Mouse (Mus musculus) E14TG2a.4 (cell line): ENCODE results near the gene Ryr3.

ENCODE experiments used
- H3K27me3 ChIP-seq: 2 replicates; pipeline ENCODE4 v1.6.1; 2014; ENCODE audit warnings: low read length, control low read depth; ENCODE audit not compliant: insufficient read depth
- H3K36me3 ChIP-seq: 2 replicates; pipeline ENCODE4 v1.6.1; 2014; ENCODE audit warnings: low read length, control low read depth; ENCODE audit not compliant: insufficient read depth
- H3K4me1 ChIP-seq: replicated peaks from 2 replicates; pipeline ENCODE4 v1.6.1; 2014; ENCODE audit warnings: low read depth, low read length, control low read depth
- H3K4me3 ChIP-seq: replicated peaks from 2 replicates; pipeline ENCODE4 v1.5.1; 2014; ENCODE audit warnings: mild to moderate bottlenecking, low read length
- H3K9me3 ChIP-seq: 2 replicates; pipeline ENCODE4 v1.6.1; 2014; ENCODE audit warnings: low read length, control low read depth
- CTCF ChIP-seq: conservative IDR thresholded peaks from 2 replicates; pipeline ENCODE4 v1.5.1; 2014; ENCODE audit warnings: low read length
- NANOG ChIP-seq: IDR thresholded peaks from 2 replicates; pipeline ENCODE4 v1.6.1; 2014; ENCODE audit warnings: borderline replicate concordance, low read length, mixed read lengths
- POU5F1 ChIP-seq: IDR thresholded peaks from 2 replicates; pipeline ENCODE4 v1.6.1; 2014; ENCODE audit warnings: low read length, borderline replicate concordance

Gene Ryr3

GRCm38 (mm10) chr2:112762006-112762405 is 454.9 kb downstream of the Ryr3 start:
- Histone ChIP-seq H3K9me3 (no peaks in the 10 kb centered on the region), H3K27me3 (no peaks in the 10 kb centered on the region), H3K4me3 (no peak overlapping the region), H3K4me1 (peaks cover 9% of the 10 kb centered on the region), H3K36me3 (no peaks in the 10 kb centered on the region)
- TF ChIP-seq POU5F1, result no peak
- TF ChIP-seq CTCF, result no peak
- no peak for TF ChIP-seq NANOG

DNA sequence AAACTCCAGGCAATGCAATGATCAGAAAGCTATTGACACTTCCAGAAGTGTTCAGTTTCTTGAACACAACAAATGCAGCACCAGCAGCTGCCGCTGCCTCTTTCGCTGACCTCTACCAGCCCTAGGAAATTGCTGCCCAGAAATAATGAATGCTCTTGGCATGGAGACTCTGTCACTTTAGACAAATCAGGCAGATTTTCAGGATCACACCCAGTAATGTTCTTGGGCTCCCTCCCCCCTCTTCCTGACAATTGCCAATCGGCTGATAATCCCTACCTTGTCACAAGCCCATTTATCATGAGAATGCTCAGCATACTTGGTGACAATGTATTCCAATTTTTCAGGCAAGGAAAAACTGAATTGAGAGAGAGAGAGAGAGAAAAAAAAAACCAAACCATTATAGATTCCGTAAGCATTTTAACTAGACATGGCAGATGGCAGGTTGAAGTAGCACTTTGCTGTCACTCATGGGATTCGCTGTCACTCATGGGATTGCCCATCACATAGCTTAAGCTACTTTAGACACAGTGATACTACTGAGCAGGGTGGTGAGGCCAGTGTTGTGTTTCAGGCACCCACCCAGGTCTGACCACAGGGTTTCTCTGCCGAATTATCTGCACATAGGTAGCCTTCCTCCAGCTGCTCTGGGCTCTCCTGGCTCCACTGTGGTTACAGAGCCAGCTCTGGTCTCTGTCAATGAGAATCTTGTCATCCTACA is 455.5 kb downstream of the Ryr3 start:
- H3K4me3 ChIP-seq, result no peak overlapping the region
- no peaks in the 10 kb centered on the region for H3K9me3 ChIP-seq
- H3K27me3 ChIP-seq, result no peaks in the 10 kb centered on the region
- peaks cover 9% of the 10 kb centered on the region for H3K4me1 ChIP-seq
- no peaks in the 10 kb centered on the region for H3K36me3 ChIP-seq
- no peak for TF ChIP-seq CTCF

- TF ChIP-seq CTCF (no peak), NANOG (no peak), POU5F1 (no peak)
- Histone ChIP-seq H3K9me3 (no peaks in the 10 kb centered on the region), H3K4me1 (peaks cover 12% of the 10 kb centered on the region), H3K36me3 (no peaks in the 10 kb centered on the region), H3K4me3 (no peak overlapping the region), H3K27me3 (no peaks in the 10 kb centered on the region)
These were observed 456.2 kb downstream of the Ryr3 start for GRCm38 (mm10) chr2:112760692-112761091.

- no peaks in the 10 kb centered on the region for H3K9me3 ChIP-seq
- no peak overlapping the region for H3K4me3 ChIP-seq
- no peaks in the 10 kb centered on the region for H3K27me3 ChIP-seq
- peaks cover 9% of the 10 kb centered on the region for H3K4me1 ChIP-seq
- TF ChIP-seq NANOG (no peak), POU5F1 (no peak), CTCF (no peak)
- no peaks in the 10 kb centered on the region for H3K36me3 ChIP-seq
These were observed 457.2 kb downstream of the Ryr3 start for GRCm38 (mm10) chr2:112759678-112760077.

GRCm38 (mm10) chr2:112758732-112759131 is 458.2 kb downstream of the Ryr3 start:
- Histone ChIP-seq H3K9me3 (no peaks in the 10 kb centered on the region), H3K36me3 (no peaks in the 10 kb centered on the region), H3K27me3 (no peaks in the 10 kb centered on the region), H3K4me3 (no peak overlapping the region), H3K4me1 (peaks cover 3% of the 10 kb centered on the region)
- TF ChIP-seq CTCF (no peak), POU5F1 (no peak), NANOG (no peak)

GRCm38 (mm10) chr2:112753316-112753715 is 463.6 kb downstream of the Ryr3 start:
- Histone ChIP-seq H3K36me3 (no peaks in the 10 kb centered on the region), H3K4me1 (peaks cover 3% of the 10 kb centered on the region), H3K4me3 (no peak overlapping the region), H3K9me3 (0 out of 2 replicates have a peak, but pooled peaks cover 3% of the 10 kb centered on the region), H3K27me3 (peaks cover 5% of the 10 kb centered on the region; the same call in 1 of the 2 replicates)
- TF ChIP-seq CTCF, result no peak

DNA sequence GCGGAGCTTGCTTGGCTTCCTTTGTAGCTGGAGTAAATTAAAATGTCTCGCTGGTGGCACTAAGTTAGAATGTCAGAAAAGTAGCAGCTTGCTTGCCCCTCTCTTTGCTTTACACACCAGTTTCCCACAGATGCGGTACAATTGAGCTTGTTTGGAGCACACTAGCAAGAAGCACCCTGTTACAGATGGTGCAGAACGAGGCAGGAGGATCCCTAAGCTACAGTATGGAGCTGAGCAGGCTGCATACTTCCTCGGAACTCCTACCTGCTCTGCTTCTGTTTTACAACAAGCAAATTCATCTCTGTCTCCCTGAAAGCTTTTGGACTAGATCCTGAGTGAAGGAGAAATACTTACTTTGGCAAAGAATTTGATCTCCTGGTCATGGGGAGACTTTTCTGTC is 465.5 kb downstream of the Ryr3 start:
- Histone ChIP-seq H3K4me3 (no peak overlapping the region), H3K27me3 (peaks cover 5% of the 10 kb centered on the region; the same call in 1 of the 2 replicates), H3K36me3 (no peaks in the 10 kb centered on the region), H3K9me3 (0 out of 2 replicates have a peak, but pooled peaks cover 3% of the 10 kb centered on the region), H3K4me1 (peaks cover 3% of the 10 kb centered on the region)
- TF ChIP-seq NANOG (no peak), POU5F1 (no peak), CTCF (no peak)

DNA sequence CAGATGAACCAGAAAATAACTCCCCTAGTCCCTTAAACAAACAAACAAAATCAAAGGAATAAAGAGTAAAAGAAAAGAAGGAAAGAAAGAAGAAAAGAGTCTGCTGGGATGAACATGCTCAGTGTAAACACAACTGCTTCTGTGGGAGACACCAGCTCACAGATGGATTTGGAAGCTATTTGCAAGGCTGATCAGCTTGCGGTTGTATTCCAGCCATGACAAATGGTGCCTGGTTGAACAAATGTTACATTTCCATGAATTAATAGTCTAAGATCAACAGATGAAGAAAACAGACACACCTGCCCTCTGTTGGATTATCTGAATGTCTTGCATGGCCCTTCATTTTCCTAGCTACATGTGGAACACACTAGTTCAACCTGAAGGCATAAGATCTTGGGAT is 468.4 kb downstream of the Ryr3 start:
- Histone ChIP-seq H3K4me3 (no peak overlapping the region), H3K9me3 (0 out of 2 replicates have a peak, but pooled peaks cover 3% of the 10 kb centered on the region), H3K36me3 (no peaks in the 10 kb centered on the region), H3K4me1 (no peaks in the 10 kb centered on the region), H3K27me3 (peaks cover 5% of the 10 kb centered on the region; the same call in 1 of the 2 replicates)
- TF ChIP-seq POU5F1, result no peak
- TF ChIP-seq CTCF, result no peak
- TF ChIP-seq NANOG, result no peak

GRCm38 (mm10) chr2:112732942-112733341 is 484.0 kb downstream of the Ryr3 start:
- Histone ChIP-seq H3K27me3 (no peaks in the 10 kb centered on the region), H3K4me3 (no peak overlapping the region), H3K36me3 (no peaks in the 10 kb centered on the region), H3K9me3 (peaks cover 12% of the 10 kb centered on the region; the same call in 1 of the 2 replicates), H3K4me1 (0 out of 2 replicates have a peak, but pooled peaks cover 4% of the 10 kb centered on the region)
- TF ChIP-seq CTCF, result no peak
- no peak for TF ChIP-seq NANOG
- TF ChIP-seq POU5F1, result no peak
